Mouse (Mus musculus) left cerebral cortex, postnatal 36 days (tissue): Measurements from ENCODE around the gene Bace1. TPM values are rescaled to one million over a fixed set of nuclear protein-coding genes. Genes with fewer than 3 reads are reported as not detected.
A peak's percentile ranks its signal among the peaks of the same experiment; 100 is the strongest.
"Not testable (repeated sequence)": the region's sequence is repeated elsewhere in the genome, so short reads cannot be mapped to it uniquely, and the experiment has no call there.

Source experiments
- DNase-seq, 2 experiments: peaks; one replicate each; pipeline ENCODE4 v3.0.0; 2021 to 2022; ENCODE audit warnings: low spot score in 2 of 2, mixed read lengths in 1 of 2
- intact Hi-C: fragments of 180-260 bp; cut with DNase I; formaldehyde crosslinking; loops from one replicate; pipeline ENCODE4 v1.15.1; 2025
- total RNA-seq, 2 experiments: library from RNA; stranded (reverse); gene quantifications; 2 replicates each; pipeline ENCODE4 v1.2.3; 2021

The Bace1 gene
- total RNA-seq, 2 experiments from 2014 or later, result 88.4 to 89.3 TPM

DNA sequence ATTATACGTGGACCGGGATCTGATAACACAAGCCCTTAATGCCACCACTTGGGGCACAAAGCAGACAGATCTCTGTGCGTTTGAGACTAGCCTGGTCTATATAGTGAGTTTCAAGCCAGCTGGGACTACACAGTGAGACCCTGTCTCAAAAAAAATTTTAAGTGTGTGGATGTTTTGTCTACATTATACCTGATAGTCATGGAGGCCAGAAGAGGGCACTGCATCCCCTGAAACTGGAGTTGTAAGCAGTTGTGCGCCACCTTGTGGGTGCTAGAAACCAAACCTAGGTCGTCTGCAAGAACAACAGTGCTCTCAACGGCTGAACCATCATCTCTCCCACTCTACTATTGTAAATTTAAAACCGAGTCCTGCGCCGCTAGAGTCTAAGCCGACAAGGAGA is 9.3 kb upstream of the Bace1 start:
- intact Hi-C loops, result loop anchor here (5.0 kb wide), 1 partner anchor 417 kb away; no protein-coding TSS in a partner anchor
- DNase-seq, result peak in 1 of 2 experiments; percentile 49

- intact Hi-C loops, result no loop called here
- no peak for DNase-seq
These were observed 5.5 kb upstream of the Bace1 start for GRCm38 (mm10) chr9:45832898-45833297.

- intact Hi-C loops, result no loop called here
- no peak for DNase-seq
These were observed 4.9 kb upstream of the Bace1 start for GRCm38 (mm10) chr9:45833461-45833860.

- no peak for DNase-seq
These were observed 329 bp upstream of the Bace1 start for GRCm38 (mm10) chr9:45838069-45838433.

GRCm38 (mm10) chr9:45839139-45839981 is 980 bp downstream of the Bace1 start:
- DNase-seq, result no peak
- intact Hi-C loops, result no loop called here

More at GRCm38 (mm10) chr9:45838069-45838433, 329 bp upstream of the Bace1 start:
- intact Hi-C loops, result loop anchor here (1.0 kb wide), 1 partner anchor 68 kb away; the partner anchor contains the start of genes Pcsk7 and Rnf214

DNA sequence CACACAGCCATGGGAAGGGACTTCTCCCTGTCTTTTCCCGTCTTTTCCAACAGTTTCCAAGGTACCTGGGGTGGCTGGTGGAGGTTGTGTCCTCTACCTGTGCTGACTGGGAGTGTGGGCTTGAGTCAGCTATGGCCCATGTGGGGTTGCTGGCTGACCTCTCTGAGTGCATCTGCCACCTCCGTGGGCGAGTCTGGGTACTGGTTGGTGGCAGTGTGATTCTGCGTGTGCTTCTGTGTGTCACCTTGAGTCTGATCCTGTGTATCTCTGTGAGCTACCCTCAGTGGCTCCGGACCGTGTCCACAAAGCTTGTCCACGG is 1.6 kb downstream of the Bace1 start:
- DNase-seq, result no peak
- intact Hi-C loops, result no loop called here

GRCm38 (mm10) chr9:45840331-45840730 is 2.0 kb downstream of the Bace1 start:
- intact Hi-C loops, result no loop called here
- DNase-seq, result no peak

GRCm38 (mm10) chr9:45841458-45841857 is 3.1 kb downstream of the Bace1 start:
- intact Hi-C loops, result no loop called here

DNA sequence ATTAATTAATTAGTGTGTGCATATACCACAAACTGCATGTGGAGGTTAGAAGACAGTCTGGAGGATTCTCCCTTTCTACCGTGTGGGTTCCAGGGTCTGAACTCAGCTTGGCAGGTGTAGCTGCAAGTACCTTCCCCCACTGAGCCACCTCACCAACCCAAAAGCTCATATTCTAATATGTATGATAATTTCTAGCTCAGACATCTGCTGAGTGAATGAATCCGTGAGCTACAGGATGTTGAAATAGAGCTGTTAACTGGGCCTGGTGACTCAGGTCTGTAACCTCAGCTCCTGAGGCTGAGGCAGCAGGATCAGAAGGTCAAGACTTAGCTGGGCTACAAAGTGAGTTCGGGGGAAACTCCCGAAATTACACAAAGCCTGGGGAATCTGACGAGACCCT is 4.6 kb downstream of the Bace1 start:
- no peak for DNase-seq
- intact Hi-C loops, result no loop called here

More at GRCm38 (mm10) chr9:45841458-45841857, 3.1 kb downstream of the Bace1 start:
- no peak for DNase-seq

- intact Hi-C loops, result no loop called here
- DNase-seq, result no peak
These were observed 5.4 kb downstream of the Bace1 start for GRCm38 (mm10) chr9:45843780-45844179.

DNA sequence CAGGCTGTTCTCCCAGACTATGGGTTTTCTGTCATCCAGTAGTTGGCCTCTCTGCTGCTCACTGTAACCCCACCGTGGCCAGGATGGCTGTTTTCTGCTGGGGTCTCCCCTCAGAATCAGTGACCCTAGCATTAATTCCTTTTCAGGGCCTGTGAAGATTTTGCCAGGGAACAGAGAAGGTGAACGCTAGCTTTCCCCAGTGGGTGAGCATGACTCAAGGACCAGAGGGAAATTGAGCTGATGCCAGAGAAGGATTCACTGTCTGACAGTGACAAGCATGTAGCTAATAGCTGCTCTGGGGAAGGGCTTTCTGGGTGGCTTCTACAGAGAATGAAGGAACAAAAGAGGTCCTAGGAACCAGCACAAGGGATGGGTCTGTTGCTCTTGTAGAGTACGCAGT is 7.2 kb downstream of the Bace1 start:
- DNase-seq, result no peak
- intact Hi-C loops, result no loop called here

DNA sequence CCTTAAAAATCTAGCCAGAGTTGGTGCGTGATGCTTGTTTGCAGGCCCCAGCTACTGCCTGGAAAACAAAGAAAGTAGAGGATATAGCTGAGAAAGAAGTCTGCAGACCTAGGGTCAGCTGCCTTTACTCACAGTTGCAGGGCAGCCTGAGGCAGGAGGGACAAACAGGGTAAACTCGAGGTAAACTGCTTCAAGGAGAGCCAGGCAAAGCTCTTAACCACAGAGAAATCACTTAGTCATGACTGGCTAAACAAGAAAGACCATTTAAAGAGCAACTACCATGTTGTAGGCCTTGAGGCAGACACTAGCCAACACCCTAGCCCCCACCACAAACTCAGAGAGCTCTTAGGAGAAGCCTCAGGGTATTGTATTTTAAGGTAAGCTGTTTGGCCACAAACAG is 7.8 kb downstream of the Bace1 start:
- DNase-seq, intact Hi-C loops: not testable (repeated sequence)

DNA sequence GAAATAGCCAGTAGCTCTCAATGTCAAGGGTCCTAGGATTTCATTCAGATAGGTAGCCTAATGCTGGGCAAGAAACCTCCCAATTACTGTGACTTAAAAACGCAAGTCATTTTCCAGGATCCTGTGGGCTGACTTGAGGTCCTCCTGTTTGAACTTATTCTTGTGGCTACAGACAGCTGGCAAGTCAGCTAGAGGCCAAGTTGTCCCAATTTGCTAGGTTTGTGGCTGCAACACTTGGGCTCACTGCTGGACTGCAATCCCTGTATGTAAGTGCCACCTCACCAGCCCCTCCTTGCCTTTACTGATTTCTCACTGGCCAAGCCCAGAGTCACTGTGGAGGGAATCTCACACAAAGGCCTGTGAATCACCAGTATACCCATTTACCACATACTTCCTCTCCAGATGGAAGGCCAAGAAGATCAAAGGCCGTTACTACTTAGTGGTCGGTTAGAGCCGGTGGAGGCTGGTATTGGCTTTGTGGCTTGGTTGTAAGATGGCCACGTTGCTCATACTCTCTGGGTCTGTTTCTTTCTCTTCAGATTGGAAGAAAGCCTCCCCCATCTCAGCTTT is 8.6 kb downstream of the Bace1 start:
- DNase-seq, result no peak
- intact Hi-C loops, result no loop called here

GRCm38 (mm10) chr9:45849528-45850408 is 11.4 kb downstream of the Bace1 start:
- intact Hi-C loops, result no loop called here
- peak; percentile 65 to 68 for DNase-seq

- intact Hi-C loops, result no loop called here
- DNase-seq, result no peak
These were observed 12.3 kb downstream of the Bace1 start for GRCm38 (mm10) chr9:45850528-45851155.

DNA sequence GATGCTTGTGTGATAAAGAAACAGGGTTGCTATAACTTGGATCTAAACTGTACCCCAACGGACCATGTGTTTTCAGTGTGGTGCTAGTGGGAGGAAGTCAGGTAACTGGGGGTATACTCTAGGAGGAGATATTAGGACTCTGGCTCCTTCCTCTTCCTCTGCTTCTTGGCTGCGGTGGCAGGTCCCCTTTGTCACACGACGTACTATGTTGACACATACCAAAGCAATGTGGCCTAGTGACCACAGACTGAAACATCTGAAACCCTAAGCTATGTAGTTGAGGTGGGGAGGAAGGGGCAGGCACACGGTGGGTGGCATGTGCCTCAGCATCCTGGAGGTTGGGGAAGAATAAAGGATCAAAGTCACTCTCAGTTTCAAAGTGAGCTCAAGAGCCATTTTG is 12.9 kb downstream of the Bace1 start:
- DNase-seq, result no peak
- intact Hi-C loops, result no loop called here

GRCm38 (mm10) chr9:45851776-45852175 is 13.4 kb downstream of the Bace1 start:
- DNase-seq, result no peak
- intact Hi-C loops, result no loop called here

DNA sequence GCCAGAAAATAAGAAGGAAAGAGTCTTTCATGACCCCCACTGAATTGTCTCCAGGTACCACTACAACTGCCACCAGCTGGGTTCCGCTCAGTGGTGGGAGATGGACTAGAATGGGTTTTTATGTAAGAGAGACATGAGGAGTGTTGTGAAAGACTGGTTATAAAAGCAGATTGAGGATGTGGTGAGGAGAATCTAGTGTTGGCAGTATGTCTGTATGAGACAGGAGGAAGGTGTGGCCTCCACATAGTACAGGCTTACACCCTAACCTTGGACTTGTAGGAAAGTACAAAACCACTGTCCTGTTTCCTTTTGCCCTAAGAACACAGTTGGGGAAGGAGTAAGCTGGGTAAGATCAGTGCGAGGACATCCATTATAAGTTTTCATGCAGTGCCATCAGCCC is 15.3 kb downstream of the Bace1 start:
- DNase-seq, result no peak
- intact Hi-C loops, result no loop called here

DNA sequence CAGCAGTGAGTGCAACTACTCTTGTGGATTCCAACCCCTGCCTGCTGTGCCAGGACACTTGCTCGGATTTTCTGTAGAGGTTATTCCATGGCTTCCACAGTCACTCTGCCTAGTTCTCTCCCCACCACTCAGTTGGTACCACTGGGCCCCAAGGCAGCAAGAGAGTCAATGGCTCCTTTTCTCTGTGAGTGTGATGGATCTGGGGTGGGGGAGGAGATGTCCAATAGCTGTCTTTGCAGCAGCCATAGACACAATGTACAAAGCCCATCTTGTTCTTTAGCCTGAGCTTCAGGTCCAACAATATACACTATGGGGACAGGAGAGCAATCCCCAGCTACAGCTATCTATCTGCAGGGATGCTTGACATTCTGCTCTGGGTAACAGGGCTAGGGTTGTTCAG is 15.8 kb downstream of the Bace1 start:
- no peak for DNase-seq
- intact Hi-C loops, result no loop called here

- DNase-seq, result no peak
- intact Hi-C loops, result no loop called here
These were observed 21.0 kb downstream of the Bace1 start for GRCm38 (mm10) chr9:45859364-45859763.
